8 mouse cellular contexts compared by ENCODE assay signal in genomic region chr1:91460069-91460468, GRCm38 (mm10). TPM values are rescaled to one million over a fixed set of nuclear protein-coding genes. Genes with fewer than 3 reads are reported as not detected.
DNase-seq lines count a peak whose midpoint lies in the region; ATAC-seq and TF ChIP-seq lines count a peak whose summit lies in the region.

No protein-coding gene starts in this region.

- peaks cover 18% of the 10 kb centered on the region for H3K4me1 ChIP-seq in heart, adult 2 months (ENCODE audit: control insufficient read depth, insufficient read depth, low read length)
- H3K4me1 ChIP-seq in embryonic facial prominence, embryonic 10.5 days: peaks cover 57% of the 10 kb centered on the region
- H3K4me1 ChIP-seq in intestine, embryonic 14.5 days (replicated peaks; ENCODE audit: control insufficient read depth, insufficient read depth, low read length): peaks cover 44% of the 10 kb centered on the region
- peaks cover 25% of the 10 kb centered on the region for H3K4me1 ChIP-seq in midbrain, embryonic 11.5 days (ENCODE audit: control insufficient read depth, insufficient read depth, low read length)

- DNase-seq in heart, adult 2 months: no peak
- no peak for DNase-seq in heart, postnatal 36 days
- DNase-seq in embryonic facial prominence, embryonic 10.5 days (ENCODE audit: low spot score): no peak
- no peak for DNase-seq in intestine, embryonic 14.5 days (ENCODE audit: low spot score)
- peak; percentile 88 for DNase-seq in midbrain, embryonic 11.5 days (ENCODE audit: low spot score, missing footprints)
- no peak for DNase-seq in adrenal gland, adult 2 months
- DNase-seq in urinary bladder, postnatal 10 days (ENCODE audit: low spot score): no peak
- DNase-seq in thymus, postnatal 25 days: no peak

- H3K4me3 ChIP-seq in heart, adult 2 months: no peak overlapping the region
- peak overlapping the region; percentile 79 for H3K4me3 ChIP-seq in embryonic facial prominence, embryonic 10.5 days
- peak overlapping the region; percentile 70 for H3K4me3 ChIP-seq in intestine, embryonic 14.5 days (ENCODE audit: low read depth, low read length)
- H3K4me3 ChIP-seq in midbrain, embryonic 11.5 days (ENCODE audit: low read depth, low read length): peak overlapping the region; percentile 61

- H3K4me2 ChIP-seq in intestine, embryonic 14.5 days (ENCODE audit: low read length): peak overlapping the region; percentile 82
- peak overlapping the region; percentile 76 for H3K4me2 ChIP-seq in midbrain, embryonic 11.5 days

- H3K9me3 ChIP-seq in embryonic facial prominence, embryonic 10.5 days: no peaks in the 10 kb centered on the region
- H3K9me3 ChIP-seq in intestine, embryonic 14.5 days (ENCODE audit: control insufficient read depth, low read length): no peaks in the 10 kb centered on the region
- H3K9me3 ChIP-seq in midbrain, embryonic 11.5 days (ENCODE audit: control insufficient read depth, low read length): no peaks in the 10 kb centered on the region

- peak overlapping the region; percentile 86 for H3K27ac ChIP-seq in heart, adult 2 months
- peak overlapping the region; percentile 80 for H3K27ac ChIP-seq in embryonic facial prominence, embryonic 10.5 days (replicated peaks)
- H3K27ac ChIP-seq in intestine, embryonic 14.5 days (ENCODE audit: low read depth): peak overlapping the region; percentile 62; the same call in 1 of the 2 replicates
- H3K27ac ChIP-seq in midbrain, embryonic 11.5 days (ENCODE audit: low read depth, low read length): no peak overlapping the region

- WGBS in heart, adult 2 months: 42% methylated on average over 7 of the region's 7 CpGs
- 42% methylated on average over 7 of the region's 7 CpGs for WGBS in embryonic facial prominence, embryonic 10.5 days
- 35% methylated on average over 7 of the region's 7 CpGs for WGBS in intestine, embryonic 14.5 days
- 50% methylated on average over 7 of the region's 7 CpGs for WGBS in midbrain, embryonic 11.5 days

- no peaks in the 10 kb centered on the region; the same call in 1 of the 2 replicates for H3K36me3 ChIP-seq in heart, adult 2 months (ENCODE audit: control insufficient read depth, insufficient read depth, low read length)
- no peaks in the 10 kb centered on the region for H3K36me3 ChIP-seq in embryonic facial prominence, embryonic 10.5 days (replicated peaks)
- H3K36me3 ChIP-seq in intestine, embryonic 14.5 days (ENCODE audit: control insufficient read depth, insufficient read depth, low read length): no peaks in the 10 kb centered on the region
- no peaks in the 10 kb centered on the region for H3K36me3 ChIP-seq in midbrain, embryonic 11.5 days (ENCODE audit: control insufficient read depth, insufficient read depth, low read length)

- no peak for TF ChIP-seq POLR2A in heart, adult 2 months (IDR thresholded peaks at IDR 0.05; ENCODE audit: insufficient read depth, low read depth, low read length)

- TF ChIP-seq CTCF in heart, adult 2 months (IDR thresholded peaks at IDR 0.05): no peak

- H3K9ac ChIP-seq in heart, adult 2 months (ENCODE audit: low read depth, low read length): no peak overlapping the region
- H3K9ac ChIP-seq in intestine, embryonic 14.5 days (ENCODE audit: low read length): no peak overlapping the region
- H3K9ac ChIP-seq in midbrain, embryonic 11.5 days (ENCODE audit: low read length): peak overlapping the region; percentile 50

- no peak for ATAC-seq in intestine, embryonic 14.5 days (replicated peaks; ENCODE audit: low FRiP score, low TSS enrichment, low read depth)
- ATAC-seq in midbrain, embryonic 11.5 days (ENCODE audit: low FRiP score): no peak

- intact Hi-C loops in heart, adult 2 months (cut with DNase I): loop anchor here (1.0 kb wide), 1 partner anchor 24 kb away; no protein-coding TSS in a partner anchor
- intact Hi-C loops in heart, postnatal 36 days (cut with DNase I): loop anchor here (2.0 kb wide), 1 partner anchor 27 kb away; no protein-coding TSS in a partner anchor

- H3K79me2 ChIP-seq in heart, adult 2 months (replicated peaks; ENCODE audit: control insufficient read depth, insufficient read depth, low read length): 0 out of 2 replicates have a peak, but pooled peaks cover under 1% of the 10 kb centered on the region

- no peak for TF ChIP-seq EP300 in heart, adult 2 months (IDR thresholded peaks at IDR 0.05; ENCODE audit: insufficient read depth, low read depth, low read length)

- H3K27me3 ChIP-seq in heart, adult 2 months (ENCODE audit: control insufficient read depth, insufficient read depth, low read length): no peaks in the 10 kb centered on the region
- H3K27me3 ChIP-seq in embryonic facial prominence, embryonic 10.5 days (replicated peaks; ENCODE audit: low read depth, poor library complexity, severe bottlenecking): peaks cover 25% of the 10 kb centered on the region
- H3K27me3 ChIP-seq in intestine, embryonic 14.5 days (replicated peaks; ENCODE audit: control insufficient read depth, insufficient read depth, low read length): no peaks in the 10 kb centered on the region
- H3K27me3 ChIP-seq in midbrain, embryonic 11.5 days (ENCODE audit: control insufficient read depth, insufficient read depth, low read length): peaks cover 6% of the 10 kb centered on the region

RNA-seq across cellular contexts. Expression of gene Per2, which starts 0.9 kb away (rescaled TPM):
- total RNA-seq in heart, adult 2 months (2021): 10 to 100 TPM in 1 of 2 experiments, 1 to 10 TPM in 1; 3.8 to 13.8 TPM
- polyA plus RNA-seq in heart, adult 2 months (2012; rRNA removed): 5.3 and 6.3 TPM in 2 replicates
- 10 to 100 TPM in 1 of 2 experiments, 1 to 10 TPM in 1; 7.9 to 13.5 TPM for total RNA-seq in heart, postnatal 36 days (2021)
- 1.3 and 2.0 TPM in 2 replicates for polyA plus RNA-seq in embryonic facial prominence, embryonic 10.5 days (2016; fragmentation: Nextera tagmentation; extraction: Ambion mirVana)
- 5.9 and 6.7 TPM in 2 replicates for polyA plus RNA-seq in intestine, embryonic 14.5 days (2014; fragmentation: Nextera tagmentation; extraction: Ambion mirVana)
- polyA plus RNA-seq in midbrain, embryonic 11.5 days (2014; fragmentation: Nextera tagmentation; extraction: Ambion mirVana): 1.5 and 1.6 TPM in 2 replicates
- 10 to 100 TPM; 22.2 to 68.7 TPM for total RNA-seq in adrenal gland, adult 2 months (2021)
- 24.7 and 40.0 TPM in 2 replicates for polyA plus RNA-seq in adrenal gland, adult 2 months (2012; rRNA removed)

RNA-seq across cellular contexts. Expression of gene Traf3ip1, which starts 34.4 kb away (rescaled TPM):
- total RNA-seq in heart, adult 2 months (2021): 1 to 10 TPM; 5.0 to 5.1 TPM
- 5.0 and 5.3 TPM in 2 replicates for polyA plus RNA-seq in heart, adult 2 months (2012; rRNA removed)
- total RNA-seq in heart, postnatal 36 days (2021): 1 to 10 TPM; 4.6 to 5.4 TPM
- polyA plus RNA-seq in embryonic facial prominence, embryonic 10.5 days (2016; fragmentation: Nextera tagmentation; extraction: Ambion mirVana): 12.4 and 14.1 TPM in 2 replicates
- polyA plus RNA-seq in intestine, embryonic 14.5 days (2014; fragmentation: Nextera tagmentation; extraction: Ambion mirVana): 5.9 and 6.7 TPM in 2 replicates
- polyA plus RNA-seq in midbrain, embryonic 11.5 days (2014; fragmentation: Nextera tagmentation; extraction: Ambion mirVana): 6.0 and 7.3 TPM in 2 replicates
- total RNA-seq in adrenal gland, adult 2 months (2021): 10 to 100 TPM; 10.1 to 11.8 TPM
- 6.2 and 6.8 TPM in 2 replicates for polyA plus RNA-seq in adrenal gland, adult 2 months (2012; rRNA removed)

RNA-seq across cellular contexts. Expression of gene Hes6, which starts 46.2 kb away (rescaled TPM):
- total RNA-seq in heart, adult 2 months (2021): 10 to 100 TPM; 17.4 to 18.2 TPM
- polyA plus RNA-seq in heart, adult 2 months (2012; rRNA removed): 23.6 and 25.8 TPM in 2 replicates
- 10 to 100 TPM; 18.0 to 20.1 TPM for total RNA-seq in heart, postnatal 36 days (2021)
- polyA plus RNA-seq in embryonic facial prominence, embryonic 10.5 days (2016; fragmentation: Nextera tagmentation; extraction: Ambion mirVana): 136 and 144 TPM in 2 replicates
- 79.3 and 84.4 TPM in 2 replicates for polyA plus RNA-seq in intestine, embryonic 14.5 days (2014; fragmentation: Nextera tagmentation; extraction: Ambion mirVana)
- 300 and 322 TPM in 2 replicates for polyA plus RNA-seq in midbrain, embryonic 11.5 days (2014; fragmentation: Nextera tagmentation; extraction: Ambion mirVana)
- total RNA-seq in adrenal gland, adult 2 months (2021): 100 to 1,000 TPM; 190 to 273 TPM
- polyA plus RNA-seq in adrenal gland, adult 2 months (2012; rRNA removed): 252 and 309 TPM in 2 replicates
